Mouse (Mus musculus) forebrain, embryonic 10.5 days (tissue): ENCODE measurements around the gene H2afx. TPM values are rescaled to one million over a fixed set of nuclear protein-coding genes. Genes with fewer than 3 reads are reported as not detected.
"Not testable (repeated sequence)": the region's sequence is repeated elsewhere in the genome, so short reads cannot be mapped to it uniquely, and the experiment has no call there.

Experiments used
- DNase-seq: peaks from one replicate; pipeline ENCODE4 v3.0.0-alpha.2; 2017; ENCODE audit warnings: low spot score; ENCODE audit errors: extremely low spot score
- H3K27ac ChIP-seq: fragments of 300-500 bp; sonication (generic); 2 replicates; pipeline ENCODE4 v1.5.1; 2016; ENCODE audit warnings: mild to moderate bottlenecking
- H3K27me3 ChIP-seq: fragments of 300-500 bp; sonication (generic); 2 replicates; pipeline ENCODE4 v1.6.1; 2016; ENCODE audit warnings: mild to moderate bottlenecking; ENCODE audit not compliant: poor library complexity, severe bottlenecking
- H3K36me3 ChIP-seq: fragments of 300-500 bp; sonication (generic); replicated peaks from 2 replicates; pipeline ENCODE4 v1.6.1; 2016; ENCODE audit warnings: mild to moderate bottlenecking, moderate library complexity
- H3K4me1 ChIP-seq: fragments of 300-500 bp; sonication (generic); 2 replicates; pipeline ENCODE4 v1.6.1; 2016
- H3K4me3 ChIP-seq: fragments of 300-500 bp; sonication (generic); 2 replicates; pipeline ENCODE4 v1.5.1; 2016; ENCODE audit warnings: mild to moderate bottlenecking, moderate library complexity
- H3K9me3 ChIP-seq: fragments of 300-500 bp; sonication (generic); 2 replicates; pipeline ENCODE4 v1.6.1; 2016; ENCODE audit warnings: mild to moderate bottlenecking, moderate library complexity
- WGBS: fragments of 180-500 bp; shearing (Covaris S2); methylation state at CpG from one replicate; pipeline ENCODE4 v1.1.7; 2016; 5-methylcytosine and 5-hydroxymethylcytosine counted together
- polyA plus RNA-seq: library from polyadenylated mRNA; unstranded; fragments of >200 nt; fragmentation: Nextera tagmentation; extraction: Ambion mirVana; gene quantifications from 2 replicates; pipeline ENCODE4 v1.2.1, GENCODE M21; 2016

Gene H2afx
- polyA plus RNA-seq, 1 experiment from 2014 or later, result 524 TPM

- Histone ChIP-seq H3K9me3 (no peaks in the 10 kb centered on the region), H3K4me1 (peaks cover 51% of the 10 kb centered on the region), H3K4me3 (peak overlapping the region; percentile 91), H3K36me3 (peaks cover 17% of the 10 kb centered on the region), H3K27ac (peak overlapping the region; percentile 84), H3K27me3 (0 out of 2 replicates have a peak, but pooled peaks cover 8% of the 10 kb centered on the region)
- WGBS, result 28% methylated on average over 6 of the region's 6 CpGs
- DNase-seq, result no peak
Observed at GRCm38 (mm10) chr9:44320799-44321133, 13.7 kb upstream of the H2afx start.

GRCm38 (mm10) chr9:44323656-44324055 is 10.8 kb upstream of the H2afx start:
- H3K27ac ChIP-seq, H3K36me3 ChIP-seq: not testable (repeated sequence)
- 76% methylated on average over 4 of the region's 4 CpGs for WGBS

GRCm38 (mm10) chr9:44324147-44324546 is 10.3 kb upstream of the H2afx start:
- no peaks in the 10 kb centered on the region for H3K27me3 ChIP-seq
- no peak for DNase-seq
- peaks cover 44% of the 10 kb centered on the region for H3K4me1 ChIP-seq
- 0 out of 2 replicates have a peak overlapping the region, but pooled peaks have one; percentile 9 for H3K27ac ChIP-seq
- WGBS, result 87% methylated on average over 6 of the region's 6 CpGs
- H3K36me3 ChIP-seq, result peaks cover 14% of the 10 kb centered on the region
- H3K9me3 ChIP-seq, result no peaks in the 10 kb centered on the region
- H3K4me3 ChIP-seq, result no peak overlapping the region

More at GRCm38 (mm10) chr9:44323656-44324055, 10.8 kb upstream of the H2afx start:
- not testable (repeated sequence) for H3K4me3 ChIP-seq, H3K27me3 ChIP-seq, H3K9me3 ChIP-seq, DNase-seq
- H3K4me1 ChIP-seq, result peaks cover 49% of the 10 kb centered on the region

GRCm38 (mm10) chr9:44325032-44325767 is 9.3 kb upstream of the H2afx start:
- Histone ChIP-seq H3K4me1 (peaks cover 38% of the 10 kb centered on the region), H3K36me3 (peaks cover 24% of the 10 kb centered on the region), H3K27ac (peak overlapping the region; percentile 96), H3K4me3 (peak overlapping the region; percentile 74; the same call in 1 of the 2 replicates)
- 74% methylated on average over 7 of the region's 8 CpGs for WGBS
- DNase-seq, H3K27me3 ChIP-seq, H3K9me3 ChIP-seq: not testable (repeated sequence)

GRCm38 (mm10) chr9:44325768-44326370 is 8.6 kb upstream of the H2afx start, which contains the start of gene Dpagt1:
TSS of gene Dpagt1 (plus strand) at chr9:44326019.
- Histone ChIP-seq H3K4me3 (peak within 1 kb of the TSS; percentile 74), H3K27ac (peak within 1 kb of the TSS; percentile 96), H3K4me1 (peaks cover 31% of the 10 kb centered on the region), H3K9me3 (no peaks in the 10 kb centered on the region), H3K27me3 (no peaks in the 10 kb centered on the region), H3K36me3 (peaks cover 31% of the 10 kb centered on the region)
- DNase-seq, result no peak
- WGBS, result 7% methylated on average over 12 of the region's 12 CpGs

- WGBS, result under 1% methylated on average over 38 of the region's 38 CpGs
- Histone ChIP-seq H3K27ac (peak overlapping the region; percentile 96), H3K4me3 (peak overlapping the region; percentile 74), H3K36me3 (peaks cover 38% of the 10 kb centered on the region), H3K9me3 (no peaks in the 10 kb centered on the region), H3K27me3 (no peaks in the 10 kb centered on the region), H3K4me1 (peaks cover 28% of the 10 kb centered on the region)
- peak; percentile 81 for DNase-seq
Observed at GRCm38 (mm10) chr9:44326371-44327063, 8.0 kb upstream of the H2afx start.

GRCm38 (mm10) chr9:44327064-44327711 is 7.3 kb upstream of the H2afx start:
- Histone ChIP-seq H3K27ac (peak overlapping the region; percentile 96), H3K27me3 (no peaks in the 10 kb centered on the region), H3K4me1 (peaks cover 28% of the 10 kb centered on the region), H3K4me3 (peak overlapping the region; percentile 74), H3K36me3 (peaks cover 44% of the 10 kb centered on the region), H3K9me3 (no peaks in the 10 kb centered on the region)
- under 1% methylated on average over 22 of the region's 22 CpGs for WGBS
- DNase-seq, result no peak

- Histone ChIP-seq H3K4me1 (peaks cover 28% of the 10 kb centered on the region), H3K36me3 (peaks cover 52% of the 10 kb centered on the region), H3K27ac (peak overlapping the region; percentile 96; the same call in 1 of the 2 replicates), H3K4me3 (peak overlapping the region; percentile 74), H3K27me3 (no peaks in the 10 kb centered on the region), H3K9me3 (peaks cover 5% of the 10 kb centered on the region; the same call in 1 of the 2 replicates)
- DNase-seq, result no peak
- 88% methylated on average over 5 of the region's 5 CpGs for WGBS
Observed at GRCm38 (mm10) chr9:44327926-44328325, 6.6 kb upstream of the H2afx start.

- no peak for DNase-seq
- peaks cover 65% of the 10 kb centered on the region for H3K36me3 ChIP-seq
- peaks cover 19% of the 10 kb centered on the region for H3K4me1 ChIP-seq
- WGBS, result 95% methylated on average over 6 of the region's 6 CpGs
- H3K27ac ChIP-seq, result no peak overlapping the region
- no peak overlapping the region for H3K4me3 ChIP-seq
- H3K9me3 ChIP-seq, result peaks cover 16% of the 10 kb centered on the region
- H3K27me3 ChIP-seq, result no peaks in the 10 kb centered on the region
Observed at GRCm38 (mm10) chr9:44330736-44331135, 3.8 kb upstream of the H2afx start.

GRCm38 (mm10) chr9:44332918-44333638 is 1.4 kb upstream of the H2afx start:
- peaks cover 19% of the 10 kb centered on the region for H3K4me1 ChIP-seq
- H3K9me3 ChIP-seq, result peaks cover 16% of the 10 kb centered on the region
- H3K36me3 ChIP-seq, result peaks cover 81% of the 10 kb centered on the region
- 95% methylated on average over 13 of the region's 13 CpGs for WGBS
- peak overlapping the region; percentile 94; the same call in 1 of the 2 replicates for H3K4me3 ChIP-seq
- no peaks in the 10 kb centered on the region for H3K27me3 ChIP-seq
- DNase-seq, result no peak
- peak overlapping the region; percentile 97; the same call in 1 of the 2 replicates for H3K27ac ChIP-seq

GRCm38 (mm10) chr9:44335331-44336092 is 1.0 kb downstream of the H2afx start:
- under 1% methylated on average over 50 of the region's 50 CpGs for WGBS
- H3K4me1 ChIP-seq, result peaks cover 15% of the 10 kb centered on the region
- peaks cover 79% of the 10 kb centered on the region for H3K36me3 ChIP-seq
- no peaks in the 10 kb centered on the region for H3K27me3 ChIP-seq
- H3K9me3 ChIP-seq, result peaks cover 16% of the 10 kb centered on the region
- DNase-seq, result peak; percentile 52
- peak overlapping the region; percentile 97 for H3K27ac ChIP-seq
- H3K4me3 ChIP-seq, result peak overlapping the region; percentile 94
